Comparison of ENCODE assay signal across 8 mouse cellular contexts in the genomic region with DNA sequence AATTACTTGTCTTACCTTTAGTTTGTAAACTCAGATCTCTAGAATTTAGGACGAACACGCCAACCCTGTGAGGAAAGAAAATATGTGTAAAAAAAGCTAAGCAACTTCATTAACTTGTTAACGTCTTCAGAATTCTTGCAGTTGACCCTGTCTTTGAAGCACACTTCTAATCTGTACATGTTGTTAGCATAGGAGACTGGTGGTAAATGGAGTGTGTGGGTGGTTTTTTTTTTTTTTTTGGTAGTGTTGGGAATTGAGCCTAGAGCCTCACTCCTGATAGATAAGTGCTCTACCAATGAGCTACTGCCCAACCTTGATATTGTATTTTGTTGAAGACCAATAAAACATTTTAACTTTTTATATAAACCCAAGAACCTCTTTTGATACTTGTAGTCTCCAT. TPM values are rescaled to one million over a fixed set of nuclear protein-coding genes. Genes with fewer than 3 reads are reported as not detected.
A peak's percentile ranks its signal among the peaks of the same experiment; 100 is the strongest.
DNase-seq lines count a peak whose midpoint lies in the region; ATAC-seq and TF ChIP-seq lines count a peak whose summit lies in the region.

No protein-coding gene starts in this region.

- DNase-seq in heart, postnatal 4 days = no peak
- no peak for DNase-seq in cerebellum, postnatal 25 days
- DNase-seq in cerebellum, postnatal 4 days (ENCODE audit: low spot score in 2 of 2) = no peak

- ATAC-seq in heart, embryonic 11.5 days (replicated peaks; ENCODE audit: insufficient number of reproducible peaks, low FRiP score, low TSS enrichment) = no peak
- no peak for ATAC-seq in forebrain, embryonic 16.5 days
- ATAC-seq in liver, embryonic 16.5 days (ENCODE audit: low read depth) = no peak
- ATAC-seq in monocyte, adult 5-6 weeks (replicated peaks; ENCODE audit: insufficient number of reproducible peaks, low FRiP score, low TSS enrichment, poor library complexity, severe bottlenecking) = no peak

- TF ChIP-seq CTCF in E14TG2a.4 (conservative IDR thresholded peaks at IDR 0.05; ENCODE audit: low read length) = no peak

- no peaks in the 10 kb centered on the region for H3K9me3 ChIP-seq in heart, embryonic 11.5 days (replicated peaks; ENCODE audit: control insufficient read depth, low read length)
- no peaks in the 10 kb centered on the region for H3K9me3 ChIP-seq in E14TG2a.4 (ENCODE audit: low read length)
- no peaks in the 10 kb centered on the region for H3K9me3 ChIP-seq in forebrain, embryonic 16.5 days (ENCODE audit: control insufficient read depth, low read length)
- no peaks in the 10 kb centered on the region for H3K9me3 ChIP-seq in liver, embryonic 16.5 days (replicated peaks; ENCODE audit: control insufficient read depth, low read length)

- H3K36me3 ChIP-seq in heart, embryonic 11.5 days (ENCODE audit: control insufficient read depth, insufficient read depth, low read length) = no peaks in the 10 kb centered on the region; the same call in 1 of the 2 replicates
- peaks cover 26% of the 10 kb centered on the region for H3K36me3 ChIP-seq in E14TG2a.4 (ENCODE audit: insufficient read depth, low read length)
- H3K36me3 ChIP-seq in forebrain, embryonic 16.5 days (ENCODE audit: control insufficient read depth, insufficient read depth) = no peaks in the 10 kb centered on the region
- no peaks in the 10 kb centered on the region for H3K36me3 ChIP-seq in liver, embryonic 16.5 days (ENCODE audit: control insufficient read depth, insufficient read depth)

- H3K4me1 ChIP-seq in heart, embryonic 11.5 days (ENCODE audit: control insufficient read depth, insufficient read depth, low read length) = peaks cover 24% of the 10 kb centered on the region
- H3K4me1 ChIP-seq in E14TG2a.4 (replicated peaks; ENCODE audit: low read depth, low read length) = peaks cover 69% of the 10 kb centered on the region
- H3K4me1 ChIP-seq in forebrain, embryonic 16.5 days (replicated peaks; ENCODE audit: control insufficient read depth, insufficient read depth, low read length) = peaks cover 25% of the 10 kb centered on the region
- peaks cover 45% of the 10 kb centered on the region for H3K4me1 ChIP-seq in liver, embryonic 16.5 days (ENCODE audit: control insufficient read depth, low read depth, low read length)

- peak overlapping the region; percentile 77 for H3K4me2 ChIP-seq in heart, embryonic 11.5 days
- peak overlapping the region; percentile 67 for H3K4me2 ChIP-seq in forebrain, embryonic 16.5 days (ENCODE audit: low read length)
- H3K4me2 ChIP-seq in liver, embryonic 16.5 days (ENCODE audit: low read depth, low read length) = peak overlapping the region; percentile 78

- H3K9ac ChIP-seq in heart, embryonic 11.5 days (ENCODE audit: low read depth, low read length) = peak overlapping the region; percentile 55; the same call in 1 of the 2 replicates
- H3K9ac ChIP-seq in forebrain, embryonic 16.5 days (replicated peaks; ENCODE audit: low read depth, low read length) = no peak overlapping the region
- no peak overlapping the region for H3K9ac ChIP-seq in liver, embryonic 16.5 days (ENCODE audit: low read depth, low read length)

- no peak overlapping the region for H3K27ac ChIP-seq in heart, embryonic 11.5 days (ENCODE audit: low read depth, low read length)
- H3K27ac ChIP-seq in forebrain, embryonic 16.5 days (ENCODE audit: low read length) = no peak overlapping the region
- peak overlapping the region; percentile 30; the same call in 1 of the 2 replicates for H3K27ac ChIP-seq in liver, embryonic 16.5 days (ENCODE audit: low read length)

- WGBS in heart, embryonic 11.5 days (ENCODE audit: insufficient replicate concordance) = 55% methylated on average over 3 of the region's 3 CpGs
- WGBS in forebrain, embryonic 16.5 days = 30% methylated on average over 3 of the region's 3 CpGs
- WGBS in liver, embryonic 16.5 days (ENCODE audit: insufficient replicate concordance) = 38% methylated on average over 3 of the region's 3 CpGs

- peak overlapping the region; percentile 73; the same call in 1 of the 2 replicates for H3K4me3 ChIP-seq in heart, embryonic 11.5 days (ENCODE audit: low read depth, low read length)
- H3K4me3 ChIP-seq in E14TG2a.4 (replicated peaks; ENCODE audit: low read length) = peak overlapping the region; percentile 88
- peak overlapping the region; percentile 91 for H3K4me3 ChIP-seq in forebrain, embryonic 16.5 days (replicated peaks; ENCODE audit: low read length)
- H3K4me3 ChIP-seq in liver, embryonic 16.5 days (ENCODE audit: low read depth, low read length) = peak overlapping the region; percentile 85

- no peaks in the 10 kb centered on the region for H3K27me3 ChIP-seq in heart, embryonic 11.5 days (ENCODE audit: control insufficient read depth, insufficient read depth, low read length)
- H3K27me3 ChIP-seq in E14TG2a.4 (ENCODE audit: insufficient read depth, low read length) = no peaks in the 10 kb centered on the region
- H3K27me3 ChIP-seq in forebrain, embryonic 16.5 days (replicated peaks; ENCODE audit: control insufficient read depth, insufficient read depth, low read length) = no peaks in the 10 kb centered on the region
- H3K27me3 ChIP-seq in liver, embryonic 16.5 days (ENCODE audit: control insufficient read depth, insufficient read depth, low read depth, low read length) = no peaks in the 10 kb centered on the region

RNA-seq across cellular contexts. Expression of a gene that starts 2.1 kb away (rescaled TPM):
- polyA plus RNA-seq in heart, embryonic 11.5 days (2014; fragmentation: Nextera tagmentation; extraction: Ambion mirVana) = 16.9 and 21.4 TPM in 2 replicates
- total RNA-seq in heart, postnatal 4 days (2021) = 10 to 100 TPM; 57.5 to 58.8 TPM
- 20.1 and 25.1 TPM in 2 replicates for polyA plus RNA-seq in forebrain, embryonic 16.5 days (2015; fragmentation: Nextera tagmentation; extraction: Ambion mirVana)
- 5.6 and 6.9 TPM in 2 replicates for polyA plus RNA-seq in liver, embryonic 16.5 days (2015; fragmentation: Nextera tagmentation; extraction: Ambion mirVana)
- 83.4 to 96.7 TPM (median 89.1 TPM) in 3 replicates for total RNA-seq in monocyte, adult 5-6 weeks (2017)
